Mouse (Mus musculus) kidney, postnatal 0 days (tissue): Measurements from ENCODE around the gene Blnk. TPM values are rescaled to one million over a fixed set of nuclear protein-coding genes. Genes with fewer than 3 reads are reported as not detected.

Experiments
- ATAC-seq: fragments of 200-750 bp; cut with Nextera tagmentation; replicated peaks from 2 replicates; pipeline ENCODE4 v1.8.0; 2017; ENCODE audit warnings: low read depth, moderate number of reproducible peaks, moderate TSS enrichment, moderate library complexity; ENCODE audit not compliant: low FRiP score
- DNase-seq: peaks from one replicate; pipeline ENCODE4 v3.0.0-alpha.2; 2016; ENCODE audit warnings: low spot score
- H3K27ac ChIP-seq: fragments of 300-500 bp; sonication (generic); 2 replicates; pipeline ENCODE4 v1.5.1; 2014; ENCODE audit warnings: mild to moderate bottlenecking
- H3K27me3 ChIP-seq: fragments of 300-500 bp; sonication (generic); 2 replicates; pipeline ENCODE4 v1.6.1; 2014; ENCODE audit warnings: low read length, mixed read lengths; ENCODE audit not compliant: insufficient read depth
- H3K36me3 ChIP-seq: fragments of 300-500 bp; sonication (generic); 2 replicates; pipeline ENCODE4 v1.6.1; 2014; ENCODE audit warnings: low read length, mixed read lengths; ENCODE audit not compliant: insufficient read depth
- H3K4me1 ChIP-seq: fragments of 300-500 bp; sonication (generic); replicated peaks from 2 replicates; pipeline ENCODE4 v1.6.1; 2014; ENCODE audit warnings: antibody characterized with exemption, low read length, mixed read lengths; ENCODE audit not compliant: insufficient read depth
- H3K4me2 ChIP-seq: fragments of 300-500 bp; sonication (generic); 2 replicates; pipeline ENCODE4 v1.6.1; 2014; ENCODE audit warnings: mild to moderate bottlenecking, low read length, moderate library complexity, mixed read lengths
- H3K4me3 ChIP-seq: fragments of 300-500 bp; sonication (generic); replicated peaks from 2 replicates; pipeline ENCODE4 v1.5.1; 2014; ENCODE audit warnings: low read depth, low read length
- H3K9ac ChIP-seq: fragments of 300-500 bp; sonication (generic); 2 replicates; pipeline ENCODE4 v1.6.1; 2014; ENCODE audit warnings: low read depth, low read length
- H3K9me3 ChIP-seq: fragments of 300-500 bp; sonication (generic); replicated peaks from 2 replicates; pipeline ENCODE4 v1.6.1; 2016; ENCODE audit warnings: low read length, inconsistent platforms, mixed read lengths
- CTCF ChIP-seq: IDR thresholded peaks from 2 replicates; pipeline ENCODE4 v1.5.1; 2016; ENCODE audit warnings: antibody characterized with exemption, low read depth, mild to moderate bottlenecking, moderate library complexity
- WGBS: fragments of 180-500 bp; shearing (Covaris S2); extraction: QIAGEN DNeasy Blood & Tissue Kit; methylation state at CpG from one replicate; pipeline ENCODE4 v1.1.7; 2014; 5-methylcytosine and 5-hydroxymethylcytosine counted together
- polyA plus RNA-seq: library from polyadenylated mRNA; unstranded; fragments of >200 nt; fragmentation: Nextera tagmentation; extraction: Ambion mirVana; gene quantifications from 2 replicates; pipeline ENCODE4 v1.2.1, GENCODE M21; 2015

Gene Blnk
- polyA plus RNA-seq, 1 experiment from 2014 or later: 29.9 TPM

DNA sequence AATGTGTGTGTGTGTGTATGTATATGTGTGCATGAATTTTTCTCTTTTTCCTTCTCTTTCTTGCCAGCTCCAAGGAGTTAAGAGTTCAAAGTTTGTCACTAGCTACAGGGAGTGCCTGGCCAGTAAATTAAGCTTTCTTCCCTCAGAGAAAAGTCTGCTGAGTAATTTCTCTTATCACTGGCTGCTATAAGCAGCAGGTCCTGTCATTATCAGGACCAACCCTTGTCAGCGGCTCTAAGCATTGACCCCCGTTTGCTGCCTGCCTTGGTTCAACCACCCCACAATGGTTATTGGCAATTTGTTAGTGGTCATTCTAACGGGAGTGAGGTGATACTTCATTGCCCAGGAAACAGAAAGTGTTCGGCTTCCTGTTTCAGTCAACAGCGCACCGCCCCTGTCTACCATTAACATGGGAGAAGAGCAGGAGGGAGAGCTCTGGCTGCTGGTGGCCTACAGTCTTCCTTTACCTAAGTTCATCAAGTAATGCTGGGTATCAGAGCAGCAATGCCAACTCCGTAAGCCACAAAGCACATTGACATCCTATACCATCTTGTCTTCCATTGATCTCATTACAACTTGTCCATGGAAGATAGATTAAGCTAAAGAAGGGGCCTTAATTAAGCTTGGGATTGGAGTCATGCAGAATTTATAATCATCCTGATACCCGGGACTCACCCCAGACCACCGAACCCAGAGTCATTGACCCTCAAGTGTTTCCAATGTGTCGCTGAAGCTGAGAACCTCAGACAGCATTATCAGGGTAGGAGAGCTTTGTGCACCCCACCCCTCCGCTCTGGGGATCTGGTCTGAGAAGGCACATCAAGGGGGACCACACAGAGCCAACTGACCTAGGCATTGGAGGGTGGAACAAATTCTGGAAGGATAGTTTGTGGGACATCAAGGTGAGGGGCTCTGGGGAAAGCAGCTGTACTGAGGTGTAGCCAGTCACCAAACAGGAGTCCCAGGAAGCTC is 17.1 kb downstream of the Blnk start:
- TF ChIP-seq CTCF: no peak
- Histone ChIP-seq H3K9me3 (no peaks in the 10 kb centered on the region), H3K9ac (no peak overlapping the region), H3K4me2 (no peak overlapping the region), H3K27me3 (no peaks in the 10 kb centered on the region), H3K4me3 (no peak overlapping the region), H3K4me1 (no peaks in the 10 kb centered on the region), H3K27ac (no peak overlapping the region), H3K36me3 (no peaks in the 10 kb centered on the region)
- DNase-seq (no peak), ATAC-seq (no peak)
- 67% methylated on average over 11 of the region's 11 CpGs for WGBS

- H3K4me3 ChIP-seq: no peak overlapping the region
- H3K4me2 ChIP-seq: no peak overlapping the region
Observed at GRCm38 (mm10) chr19:40971273-40971914, 22.9 kb downstream of the Blnk start.

DNA sequence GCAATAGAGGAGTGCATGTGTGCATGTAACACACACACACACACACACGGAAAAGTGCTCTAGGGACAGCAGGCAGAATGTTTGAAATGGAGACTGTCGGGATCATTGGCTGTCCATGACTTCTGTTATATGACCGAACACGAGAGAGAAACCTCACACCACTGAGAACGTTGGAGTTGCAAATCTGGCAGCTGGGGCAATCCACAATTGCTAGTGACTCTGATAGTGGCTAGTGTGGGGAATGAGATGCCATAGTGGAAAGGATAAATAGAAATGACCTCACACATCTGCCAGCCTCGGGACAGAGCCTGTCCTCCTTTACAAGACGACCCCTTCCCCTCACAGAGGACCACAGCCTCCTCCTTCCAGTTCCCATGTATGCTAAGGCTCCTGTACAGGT is 23.6 kb downstream of the Blnk start:
- no peak for TF ChIP-seq CTCF
- ATAC-seq (no peak), DNase-seq (no peak)
- Histone ChIP-seq H3K4me1 (no peaks in the 10 kb centered on the region), H3K9ac (no peak overlapping the region), H3K27me3 (no peaks in the 10 kb centered on the region), H3K27ac (no peak overlapping the region), H3K4me2 (no peak overlapping the region), H3K36me3 (no peaks in the 10 kb centered on the region), H3K4me3 (no peak overlapping the region), H3K9me3 (no peaks in the 10 kb centered on the region)
- WGBS: 70% methylated on average over 7 of the region's 7 CpGs

More at GRCm38 (mm10) chr19:40971273-40971914, 22.9 kb downstream of the Blnk start:
- Histone ChIP-seq H3K9ac (no peak overlapping the region), H3K36me3 (no peaks in the 10 kb centered on the region), H3K27ac (no peak overlapping the region), H3K4me1 (no peaks in the 10 kb centered on the region), H3K9me3 (no peaks in the 10 kb centered on the region), H3K27me3 (no peaks in the 10 kb centered on the region)
- TF ChIP-seq CTCF: no peak
- 84% methylated on average over 5 of the region's 5 CpGs for WGBS
- DNase-seq: no peak
- no peak for ATAC-seq

DNA sequence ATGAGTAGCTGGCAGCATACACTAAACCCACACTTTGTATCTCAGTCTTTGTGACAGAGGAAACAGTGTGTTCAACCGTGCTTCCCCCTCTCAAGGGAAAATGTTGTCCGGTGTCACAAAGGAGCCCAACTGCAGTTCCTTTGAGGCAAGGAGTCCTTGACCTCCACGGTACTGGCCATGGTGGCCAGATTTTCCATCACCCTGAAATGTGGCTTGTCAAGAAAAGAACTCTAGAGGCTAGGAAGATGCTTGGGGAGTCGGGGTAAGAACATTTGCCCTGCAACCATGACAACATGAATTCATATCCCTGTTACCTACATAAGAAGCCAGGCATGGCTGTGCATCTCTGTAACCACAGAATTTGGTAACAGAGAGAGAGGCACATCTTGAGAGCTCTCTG is 24.0 kb downstream of the Blnk start:
- Histone ChIP-seq H3K36me3 (no peaks in the 10 kb centered on the region), H3K4me1 (no peaks in the 10 kb centered on the region), H3K9ac (no peak overlapping the region), H3K27me3 (no peaks in the 10 kb centered on the region), H3K4me2 (no peak overlapping the region), H3K4me3 (no peak overlapping the region), H3K27ac (no peak overlapping the region), H3K9me3 (no peaks in the 10 kb centered on the region)
- 68% methylated on average over 4 of the region's 4 CpGs for WGBS
- ATAC-seq (no peak), DNase-seq (no peak)
- TF ChIP-seq CTCF: no peak

- no peak overlapping the region for H3K9ac ChIP-seq
- no peak for DNase-seq
- no peak for ATAC-seq
- 73% methylated on average over 6 of the region's 6 CpGs for WGBS
- H3K27me3 ChIP-seq: no peaks in the 10 kb centered on the region
- H3K4me2 ChIP-seq: no peak overlapping the region
- no peaks in the 10 kb centered on the region for H3K4me1 ChIP-seq
- TF ChIP-seq CTCF: no peak
- no peaks in the 10 kb centered on the region for H3K9me3 ChIP-seq
- no peaks in the 10 kb centered on the region for H3K36me3 ChIP-seq
- no peak overlapping the region for H3K4me3 ChIP-seq
- no peak overlapping the region for H3K27ac ChIP-seq
Observed at GRCm38 (mm10) chr19:40964936-40965850, 29.1 kb downstream of the Blnk start.
